10 mouse cellular contexts compared by ENCODE assay signal in genomic region chr9:77339571-77340148, GRCm38 (mm10). TPM values are rescaled to one million over a fixed set of nuclear protein-coding genes. Genes with fewer than 3 reads are reported as not detected.
DNase-seq lines count a peak whose midpoint lies in the region; ATAC-seq and TF ChIP-seq lines count a peak whose summit lies in the region.
"Had no signal": no experiment of that assay in that cellular context is flagged by ENCODE, and none has a peak within 500 bp of the region (broad histone marks: within the 10 kb centered on the region; RNA-seq: fewer than 3 reads in every experiment).

No protein-coding gene starts in this region.

- H3K9me3 ChIP-seq in forebrain, embryonic 13.5 days (replicated peaks): no peaks in the 10 kb centered on the region
- H3K9me3 ChIP-seq in forebrain, embryonic 11.5 days (ENCODE audit: control insufficient read depth, low read length): no peaks in the 10 kb centered on the region
- no peaks in the 10 kb centered on the region for H3K9me3 ChIP-seq in hindbrain, postnatal 0 days (ENCODE audit: low read length)
- H3K9me3 ChIP-seq in neural tube, embryonic 15.5 days (replicated peaks): no peaks in the 10 kb centered on the region

- no peak overlapping the region for H3K9ac ChIP-seq in forebrain, embryonic 13.5 days
- no peak overlapping the region for H3K9ac ChIP-seq in forebrain, embryonic 11.5 days (ENCODE audit: low read length)
- H3K9ac ChIP-seq in hindbrain, postnatal 0 days (replicated peaks; ENCODE audit: low read length): peak overlapping the region; percentile 33; the same call in 1 of the 2 replicates
- 0 out of 2 replicates have a peak overlapping the region, but pooled peaks have one; percentile 23 for H3K9ac ChIP-seq in neural tube, embryonic 15.5 days (replicated peaks)

- H3K4me2 ChIP-seq in forebrain, embryonic 13.5 days: peak overlapping the region; percentile 54
- no peak overlapping the region for H3K4me2 ChIP-seq in forebrain, embryonic 11.5 days (ENCODE audit: low read depth, low read length, severe bottlenecking)
- H3K4me2 ChIP-seq in hindbrain, postnatal 0 days (ENCODE audit: low read depth, low read length): peak overlapping the region; percentile 53
- H3K4me2 ChIP-seq in neural tube, embryonic 15.5 days: peak overlapping the region; percentile 50

- WGBS in forebrain, embryonic 13.5 days: 57% methylated on average over 7 of the region's 7 CpGs
- WGBS in forebrain, embryonic 11.5 days: 76% methylated on average over 7 of the region's 7 CpGs
- 42% methylated on average over 7 of the region's 7 CpGs for WGBS in hindbrain, postnatal 0 days
- WGBS in neural tube, embryonic 15.5 days: 45% methylated on average over 7 of the region's 7 CpGs

- DNase-seq in forebrain, embryonic 11.5 days (ENCODE audit: low spot score): no peak
- DNase-seq in left cerebral cortex, adult 2 months (ENCODE audit: extremely low spot score in 1 of 2, low spot score in 2 of 2): peak in 1 of 2 experiments; percentile 12
- no peak for DNase-seq in left cerebral cortex, postnatal 4 days
- peak; percentile 39 for DNase-seq in hindbrain, postnatal 0 days (ENCODE audit: low spot score)
- no peak for DNase-seq in liver
- DNase-seq: gastrocnemius, postnatal 36 days had no signal

- H3K36me3 ChIP-seq in forebrain, embryonic 13.5 days (ENCODE audit: poor library complexity, severe bottlenecking): no peaks in the 10 kb centered on the region
- no peaks in the 10 kb centered on the region for H3K36me3 ChIP-seq in forebrain, embryonic 11.5 days (ENCODE audit: control insufficient read depth, insufficient read depth, low read length)
- no peaks in the 10 kb centered on the region for H3K36me3 ChIP-seq in hindbrain, postnatal 0 days (ENCODE audit: insufficient read depth, low read length)
- H3K36me3 ChIP-seq in neural tube, embryonic 15.5 days: no peaks in the 10 kb centered on the region

- peak overlapping the region; percentile 20; the same call in 1 of the 2 replicates for H3K4me3 ChIP-seq in forebrain, embryonic 13.5 days
- no peak overlapping the region for H3K4me3 ChIP-seq in forebrain, embryonic 11.5 days (ENCODE audit: low read depth, low read length)
- H3K4me3 ChIP-seq in left cerebral cortex, adult 2 months: peak overlapping the region; percentile 42
- H3K4me3 ChIP-seq in hindbrain, postnatal 0 days (ENCODE audit: low read length): peak overlapping the region; percentile 22; the same call in 1 of the 2 replicates
- H3K4me3 ChIP-seq in neural tube, embryonic 15.5 days (replicated peaks): peak overlapping the region; percentile 21

- peak; percentile 28; the same call in 1 of the 2 replicates for ATAC-seq in forebrain, embryonic 13.5 days
- no peak for ATAC-seq in forebrain, embryonic 11.5 days (replicated peaks; ENCODE audit: low FRiP score)
- ATAC-seq in hindbrain, postnatal 0 days: peak; percentile 62; the same call in 1 of the 2 replicates
- peak; percentile 32; the same call in 1 of the 2 replicates for ATAC-seq in neural tube, embryonic 15.5 days (ENCODE audit: low FRiP score)
- no peak for ATAC-seq in CD4-positive, CD25-positive, alpha-beta regulatory T cell, adult 4 months

- TF ChIP-seq CTCF in left cerebral cortex, adult 2 months (IDR thresholded peaks at IDR 0.05): no peak
- no peak for TF ChIP-seq CTCF in hindbrain, postnatal 0 days (IDR thresholded peaks at IDR 0.05; ENCODE audit: low read depth)

- H3K27me3 ChIP-seq in forebrain, embryonic 13.5 days: no peaks in the 10 kb centered on the region
- no peaks in the 10 kb centered on the region for H3K27me3 ChIP-seq in forebrain, embryonic 11.5 days (ENCODE audit: control insufficient read depth, insufficient read depth, low read length)
- H3K27me3 ChIP-seq in hindbrain, postnatal 0 days (ENCODE audit: insufficient read depth, low read length): no peaks in the 10 kb centered on the region
- H3K27me3 ChIP-seq in neural tube, embryonic 15.5 days (replicated peaks): no peaks in the 10 kb centered on the region

- no peak overlapping the region for H3K27ac ChIP-seq in forebrain, embryonic 13.5 days
- no peak overlapping the region for H3K27ac ChIP-seq in forebrain, embryonic 11.5 days (ENCODE audit: low read depth, low read length)
- H3K27ac ChIP-seq in left cerebral cortex, adult 2 months: peak overlapping the region; percentile 94
- H3K27ac ChIP-seq in hindbrain, postnatal 0 days: peak overlapping the region; percentile 65
- H3K27ac ChIP-seq in neural tube, embryonic 15.5 days (replicated peaks): peak overlapping the region; percentile 65

- intact Hi-C loops in left cerebral cortex, adult 2 months (cut with DNase I): loop anchor here (1.0 to 5.0 kb wide), 2 partner anchors 62 to 87 kb away; no protein-coding TSS in a partner anchor
- intact Hi-C loops in left cerebral cortex, postnatal 4 days (cut with DNase I): no loop called here

- H3K4me1 ChIP-seq in forebrain, embryonic 13.5 days: peaks cover 12% of the 10 kb centered on the region; the same call in 1 of the 2 replicates
- H3K4me1 ChIP-seq in forebrain, embryonic 11.5 days (replicated peaks; ENCODE audit: control insufficient read depth, insufficient read depth, low read length): 0 out of 2 replicates have a peak, but pooled peaks cover 2% of the 10 kb centered on the region
- no peaks in the 10 kb centered on the region for H3K4me1 ChIP-seq in hindbrain, postnatal 0 days (ENCODE audit: insufficient read depth, low read length)
- H3K4me1 ChIP-seq in neural tube, embryonic 15.5 days: peaks cover 13% of the 10 kb centered on the region

RNA-seq across cellular contexts. Expression of gene Mlip, which starts 13.1 kb away (rescaled TPM):
- polyA plus RNA-seq in forebrain, embryonic 13.5 days (2015; fragmentation: Nextera tagmentation; extraction: Ambion mirVana): 0.23 and 0.48 TPM in 2 replicates
- 0.27 TPM in 1 of 2 replicates, not detected in the other for polyA plus RNA-seq in forebrain, embryonic 11.5 days (2014; fragmentation: Nextera tagmentation; extraction: Ambion mirVana)
- 100 to 1,000 TPM; 133 to 136 TPM for total RNA-seq in left cerebral cortex, adult 2 months (2021)
- 10 to 100 TPM; 68.4 to 71.5 TPM for total RNA-seq in left cerebral cortex, postnatal 4 days (2021)
- 1.3 and 2.5 TPM in 2 replicates for total RNA-seq in hindbrain, postnatal 0 days (2014; rRNA removed)
- 2.1 and 3.3 TPM in 2 replicates for polyA plus RNA-seq in hindbrain, postnatal 0 days (2015; fragmentation: Nextera tagmentation; extraction: Ambion mirVana)
- polyA plus RNA-seq in neural tube, embryonic 15.5 days (2015; fragmentation: Nextera tagmentation; extraction: Ambion mirVana): 1.4 and 1.8 TPM in 2 replicates
- polyA plus RNA-seq in CD4-positive, CD25-positive, alpha-beta regulatory T cell, adult 4 months (2017; shearing (Covaris generic)): under 1 TPM in 1 of 2 experiments, not detected in 1; 0.15 TPM
- total RNA-seq: megakaryocyte progenitor cell, adult 5-6 weeks had no signal

Comparison
In these comparisons a context has a peak if more than half of its experiments do, and no peak if none do; other contexts are left out.
1. ATAC-seq: peak in forebrain, embryonic 13.5 days (single experiment), hindbrain, postnatal 0 days (single experiment) and neural tube, embryonic 15.5 days (single experiment); none in forebrain, embryonic 11.5 days (single experiment) and CD4-positive, CD25-positive, alpha-beta regulatory T cell, adult 4 months (single experiment).
2. H3K27ac ChIP-seq: peak in left cerebral cortex, adult 2 months (single experiment), hindbrain, postnatal 0 days (single experiment) and neural tube, embryonic 15.5 days (single experiment); none in forebrain, embryonic 13.5 days (single experiment) and forebrain, embryonic 11.5 days (single experiment).
3. H3K9ac ChIP-seq: peak in hindbrain, postnatal 0 days (single experiment) and neural tube, embryonic 15.5 days (single experiment); none in forebrain, embryonic 13.5 days (single experiment) and forebrain, embryonic 11.5 days (single experiment).